ENCODE assay signal across 8 mouse cellular contexts in genomic region chr1:183349840-183350239, GRCm38 (mm10). TPM values are rescaled to one million over a fixed set of nuclear protein-coding genes. Genes with fewer than 3 reads are reported as not detected.
DNase-seq lines count a peak whose midpoint lies in the region; ATAC-seq and TF ChIP-seq lines count a peak whose summit lies in the region.

No protein-coding gene starts in this region.

- H3K4me1 ChIP-seq in hindbrain, embryonic 11.5 days (replicated peaks; ENCODE audit: control insufficient read depth, insufficient read depth, low read length), result no peaks in the 10 kb centered on the region
- H3K4me1 ChIP-seq in hindbrain, embryonic 12.5 days, result peaks cover 12% of the 10 kb centered on the region
- no peaks in the 10 kb centered on the region for H3K4me1 ChIP-seq in hindbrain, postnatal 0 days (ENCODE audit: insufficient read depth, low read length)

- H3K27me3 ChIP-seq in hindbrain, embryonic 11.5 days (ENCODE audit: control insufficient read depth, insufficient read depth, low read length), result no peaks in the 10 kb centered on the region
- no peaks in the 10 kb centered on the region for H3K27me3 ChIP-seq in hindbrain, embryonic 12.5 days
- H3K27me3 ChIP-seq in hindbrain, postnatal 0 days (ENCODE audit: insufficient read depth, low read length), result no peaks in the 10 kb centered on the region

- WGBS in hindbrain, embryonic 11.5 days, result 35% methylated on average over 6 of the region's 6 CpGs
- WGBS in hindbrain, embryonic 12.5 days, result 29% methylated on average over 6 of the region's 6 CpGs
- WGBS in hindbrain, postnatal 0 days, result 16% methylated on average over 6 of the region's 6 CpGs

- no peak overlapping the region for H3K4me2 ChIP-seq in hindbrain, embryonic 11.5 days (replicated peaks; ENCODE audit: low read depth, low read length)
- no peak overlapping the region for H3K4me2 ChIP-seq in hindbrain, embryonic 12.5 days (replicated peaks)
- no peak overlapping the region for H3K4me2 ChIP-seq in hindbrain, postnatal 0 days (ENCODE audit: low read depth, low read length)

- no peak overlapping the region for H3K4me3 ChIP-seq in hindbrain, embryonic 11.5 days (ENCODE audit: low read depth, low read length)
- H3K4me3 ChIP-seq in hindbrain, embryonic 12.5 days, result no peak overlapping the region
- no peak overlapping the region for H3K4me3 ChIP-seq in hindbrain, postnatal 0 days (ENCODE audit: low read length)

- peak; percentile 76 for DNase-seq in hindbrain, embryonic 11.5 days (ENCODE audit: low spot score)
- peak; percentile 57 to 72 for DNase-seq in B cell, adult 2 months
- peak; percentile 79 to 94 for DNase-seq in adrenal gland, adult (ENCODE audit: inconsistent age in 2 of 2, low spot score in 1 of 2)
- peak; percentile 81 for DNase-seq in embryo, embryonic 10 days (ENCODE audit: low spot score)
- DNase-seq in hindbrain, postnatal 0 days (ENCODE audit: low spot score), result peak; percentile 91
- peak; percentile 61 for DNase-seq in lung, postnatal 14 days
- DNase-seq in spleen, postnatal 4 days (ENCODE audit: low spot score in 2 of 2), result peak; percentile 61 to 73

- 0 out of 2 replicates have a peak, but pooled peaks cover 4% of the 10 kb centered on the region for H3K36me3 ChIP-seq in hindbrain, embryonic 11.5 days (ENCODE audit: control insufficient read depth, insufficient read depth, low read length)
- peaks cover 53% of the 10 kb centered on the region for H3K36me3 ChIP-seq in hindbrain, embryonic 12.5 days
- H3K36me3 ChIP-seq in hindbrain, postnatal 0 days (ENCODE audit: insufficient read depth, low read length), result peaks cover 41% of the 10 kb centered on the region

- H3K27ac ChIP-seq in hindbrain, embryonic 11.5 days (ENCODE audit: low read depth, low read length), result no peak overlapping the region
- H3K27ac ChIP-seq in hindbrain, embryonic 12.5 days, result no peak overlapping the region
- H3K27ac ChIP-seq in hindbrain, postnatal 0 days, result no peak overlapping the region

- H3K9ac ChIP-seq in hindbrain, embryonic 11.5 days (ENCODE audit: low read depth, low read length), result no peak overlapping the region
- no peak overlapping the region for H3K9ac ChIP-seq in hindbrain, embryonic 12.5 days
- no peak overlapping the region for H3K9ac ChIP-seq in hindbrain, postnatal 0 days (replicated peaks; ENCODE audit: low read length)

- H3K9me3 ChIP-seq in hindbrain, embryonic 11.5 days (ENCODE audit: control insufficient read depth, low read length), result no peaks in the 10 kb centered on the region
- no peaks in the 10 kb centered on the region for H3K9me3 ChIP-seq in hindbrain, embryonic 12.5 days (replicated peaks)
- H3K9me3 ChIP-seq in hindbrain, postnatal 0 days (ENCODE audit: low read length), result no peaks in the 10 kb centered on the region

- no peak for ATAC-seq in hindbrain, embryonic 11.5 days (ENCODE audit: low FRiP score)
- no peak for ATAC-seq in hindbrain, embryonic 12.5 days (ENCODE audit: low FRiP score)
- ATAC-seq in hindbrain, postnatal 0 days, result no peak

- peak; percentile 79 for TF ChIP-seq CTCF in hindbrain, postnatal 0 days (IDR thresholded peaks at IDR 0.05; ENCODE audit: low read depth)

RNA-seq across cellular contexts. Expression of gene Mia3, which starts 19.5 kb away (rescaled TPM):
- polyA plus RNA-seq in hindbrain, embryonic 11.5 days (2014; fragmentation: Nextera tagmentation; extraction: Ambion mirVana), result 97.5 and 97.6 TPM in 2 replicates
- 132 and 149 TPM in 2 replicates for polyA plus RNA-seq in hindbrain, embryonic 12.5 days (2016; fragmentation: Nextera tagmentation; extraction: Ambion mirVana)
- 132 and 148 TPM in 2 replicates for total RNA-seq in hindbrain, postnatal 0 days (2014; rRNA removed)
- polyA plus RNA-seq in hindbrain, postnatal 0 days (2015; fragmentation: Nextera tagmentation; extraction: Ambion mirVana), result 98.1 and 98.8 TPM in 2 replicates

RNA-seq across cellular contexts. Expression of gene Taf1a, which starts 38.9 kb away (rescaled TPM):
- polyA plus RNA-seq in hindbrain, embryonic 11.5 days (2014; fragmentation: Nextera tagmentation; extraction: Ambion mirVana), result 18.4 and 20.2 TPM in 2 replicates
- polyA plus RNA-seq in hindbrain, embryonic 12.5 days (2016; fragmentation: Nextera tagmentation; extraction: Ambion mirVana), result 19.8 and 20.6 TPM in 2 replicates
- 7.2 and 12.7 TPM in 2 replicates for total RNA-seq in hindbrain, postnatal 0 days (2014; rRNA removed)
- polyA plus RNA-seq in hindbrain, postnatal 0 days (2015; fragmentation: Nextera tagmentation; extraction: Ambion mirVana), result 8.8 and 11.0 TPM in 2 replicates

RNA-seq across cellular contexts. Expression of gene Brox, which starts 52.8 kb away (rescaled TPM):
- 73.1 and 82.3 TPM in 2 replicates for polyA plus RNA-seq in hindbrain, embryonic 11.5 days (2014; fragmentation: Nextera tagmentation; extraction: Ambion mirVana)
- polyA plus RNA-seq in hindbrain, embryonic 12.5 days (2016; fragmentation: Nextera tagmentation; extraction: Ambion mirVana), result 77.8 and 86.9 TPM in 2 replicates
- total RNA-seq in hindbrain, postnatal 0 days (2014; rRNA removed), result 80.6 and 93.8 TPM in 2 replicates
- 82.3 and 84.4 TPM in 2 replicates for polyA plus RNA-seq in hindbrain, postnatal 0 days (2015; fragmentation: Nextera tagmentation; extraction: Ambion mirVana)

RNA-seq across cellular contexts. Expression of gene Aida, which starts 53.5 kb away (rescaled TPM):
- 34.9 and 40.9 TPM in 2 replicates for polyA plus RNA-seq in hindbrain, embryonic 11.5 days (2014; fragmentation: Nextera tagmentation; extraction: Ambion mirVana)
- 72.7 and 74.3 TPM in 2 replicates for polyA plus RNA-seq in hindbrain, embryonic 12.5 days (2016; fragmentation: Nextera tagmentation; extraction: Ambion mirVana)
- 48.5 and 63.1 TPM in 2 replicates for total RNA-seq in hindbrain, postnatal 0 days (2014; rRNA removed)
- polyA plus RNA-seq in hindbrain, postnatal 0 days (2015; fragmentation: Nextera tagmentation; extraction: Ambion mirVana), result 49.9 and 52.6 TPM in 2 replicates
